20 mouse cellular contexts compared by ENCODE assay signal in genomic region chr14:47959366-47960280, GRCm38 (mm10).
DNase-seq lines count a peak whose midpoint lies in the region; ATAC-seq and TF ChIP-seq lines count a peak whose summit lies in the region.
"Had no signal": no experiment of that assay in that cellular context is flagged by ENCODE, and none has a peak within 500 bp of the region (broad histone marks: within the 10 kb centered on the region; RNA-seq: fewer than 3 reads in every experiment).

No protein-coding gene starts in this region.

- no peaks in the 10 kb centered on the region for H3K27me3 ChIP-seq in forebrain, embryonic 15.5 days
- H3K27me3 ChIP-seq in forebrain, embryonic 16.5 days (replicated peaks; ENCODE audit: control insufficient read depth, insufficient read depth, low read length): no peaks in the 10 kb centered on the region
- no peaks in the 10 kb centered on the region for H3K27me3 ChIP-seq in kidney, postnatal 0 days (ENCODE audit: insufficient read depth, low read length)
- H3K27me3 ChIP-seq: embryonic facial prominence, embryonic 13.5 days; heart, embryonic 13.5 days had no signal

- TF ChIP-seq CTCF in kidney, postnatal 0 days (IDR thresholded peaks at IDR 0.05; ENCODE audit: low read depth): no peak
- no peak for TF ChIP-seq CTCF in brain, embryonic 14.5 days (IDR thresholded peaks at IDR 0.05; ENCODE audit: borderline replicate concordance, extremely low read depth, insufficient read depth, insufficient read length)

- WGBS in forebrain, embryonic 15.5 days: 27% methylated on average over 12 of the region's 12 CpGs
- 25% methylated on average over 12 of the region's 12 CpGs for WGBS in forebrain, embryonic 16.5 days
- WGBS in kidney, postnatal 0 days: 29% methylated on average over 12 of the region's 12 CpGs

- H3K4me1 ChIP-seq in forebrain, embryonic 15.5 days: peaks cover 10% of the 10 kb centered on the region
- H3K4me1 ChIP-seq in forebrain, embryonic 16.5 days (replicated peaks; ENCODE audit: control insufficient read depth, insufficient read depth, low read length): peaks cover 7% of the 10 kb centered on the region
- no peaks in the 10 kb centered on the region for H3K4me1 ChIP-seq in kidney, postnatal 0 days (replicated peaks; ENCODE audit: insufficient read depth, low read length)
- H3K4me1 ChIP-seq: heart, embryonic 13.5 days; midbrain, embryonic 10.5 days had no signal

- H3K9ac ChIP-seq in forebrain, embryonic 15.5 days (replicated peaks): no peak overlapping the region
- no peak overlapping the region for H3K9ac ChIP-seq in forebrain, embryonic 16.5 days (replicated peaks; ENCODE audit: low read depth, low read length)
- H3K9ac ChIP-seq in kidney, postnatal 0 days (ENCODE audit: low read depth, low read length): no peak overlapping the region
- H3K9ac ChIP-seq: embryonic facial prominence, embryonic 13.5 days; heart, embryonic 13.5 days; lung, embryonic 14.5 days had no signal

- no peaks in the 10 kb centered on the region for H3K36me3 ChIP-seq in forebrain, embryonic 15.5 days
- H3K36me3 ChIP-seq in forebrain, embryonic 16.5 days (ENCODE audit: control insufficient read depth, insufficient read depth): no peaks in the 10 kb centered on the region
- H3K36me3 ChIP-seq in kidney, postnatal 0 days (ENCODE audit: insufficient read depth, low read length): no peaks in the 10 kb centered on the region
- H3K36me3 ChIP-seq: embryonic facial prominence, embryonic 13.5 days; heart, embryonic 13.5 days; limb, embryonic 10.5 days; midbrain, embryonic 10.5 days had no signal

- ATAC-seq in forebrain, embryonic 15.5 days (replicated peaks): peak; percentile 46; the same call in 1 of the 2 replicates
- no peak for ATAC-seq in forebrain, embryonic 16.5 days
- no peak for ATAC-seq in kidney, postnatal 0 days (replicated peaks; ENCODE audit: low FRiP score, low read depth)
- ATAC-seq: hindbrain, postnatal 0 days had no signal

- no peaks in the 10 kb centered on the region for H3K9me3 ChIP-seq in forebrain, embryonic 15.5 days
- H3K9me3 ChIP-seq in forebrain, embryonic 16.5 days (ENCODE audit: control insufficient read depth, low read length): no peaks in the 10 kb centered on the region
- H3K9me3 ChIP-seq in kidney, postnatal 0 days (replicated peaks; ENCODE audit: low read length): no peaks in the 10 kb centered on the region
- H3K9me3 ChIP-seq: embryonic facial prominence, embryonic 13.5 days; heart, embryonic 13.5 days; limb, embryonic 10.5 days; midbrain, embryonic 10.5 days had no signal

- no peak overlapping the region for H3K27ac ChIP-seq in forebrain, embryonic 15.5 days (replicated peaks)
- H3K27ac ChIP-seq in forebrain, embryonic 16.5 days (ENCODE audit: low read length): no peak overlapping the region
- H3K27ac ChIP-seq in kidney, postnatal 0 days: no peak overlapping the region
- H3K27ac ChIP-seq: embryonic facial prominence, embryonic 13.5 days; heart, embryonic 13.5 days; hindbrain, postnatal 0 days; left cerebral cortex, adult 2 months; limb, embryonic 10.5 days; midbrain, embryonic 10.5 days; stomach, postnatal 0 days had no signal

- no peak overlapping the region for H3K4me2 ChIP-seq in forebrain, embryonic 15.5 days (replicated peaks)
- no peak overlapping the region for H3K4me2 ChIP-seq in forebrain, embryonic 16.5 days (ENCODE audit: low read length)
- H3K4me2 ChIP-seq in kidney, postnatal 0 days (ENCODE audit: low read length): no peak overlapping the region
- H3K4me2 ChIP-seq: embryonic facial prominence, embryonic 13.5 days; heart, embryonic 13.5 days; liver, embryonic 11.5 days; lung, embryonic 14.5 days had no signal

- no peak for TF ChIP-seq POLR2A in brain, embryonic 14.5 days (IDR thresholded peaks at IDR 0.05; ENCODE audit: borderline replicate concordance, extremely low read depth, insufficient read depth, insufficient read length, poor library complexity, severe bottlenecking)

- peak; percentile 33 for DNase-seq in kidney, postnatal 0 days (ENCODE audit: low spot score)
- no peak for DNase-seq in kidney, postnatal 25 days
- peak; percentile 58 for DNase-seq in NIH3T3 (ENCODE audit: low read depth)
- peak; percentile 73 for DNase-seq in brain, embryonic 14.5 days (ENCODE audit: low read depth)
- DNase-seq in spleen, adult 18-20 months: no peak
- DNase-seq: cerebellum, adult 2 months; gastrocnemius, postnatal 10 days; heart, postnatal 4 days; lung, embryonic 14.5 days; thymus, postnatal 36 days had no signal

- H3K4me3 ChIP-seq in forebrain, embryonic 15.5 days: no peak overlapping the region
- no peak overlapping the region for H3K4me3 ChIP-seq in forebrain, embryonic 16.5 days (replicated peaks; ENCODE audit: low read length)
- no peak overlapping the region for H3K4me3 ChIP-seq in kidney, postnatal 0 days (replicated peaks; ENCODE audit: low read depth, low read length)
- H3K4me3 ChIP-seq: embryonic facial prominence, embryonic 13.5 days; heart, embryonic 13.5 days; left cerebral cortex, adult 2 months; limb, embryonic 10.5 days; midbrain, embryonic 10.5 days had no signal

Comparison
In these comparisons a context has a peak if more than half of its experiments do, and no peak if none do; other contexts are left out.
1. DNase-seq: peak in kidney, postnatal 0 days (single experiment), NIH3T3 (single experiment) and brain, embryonic 14.5 days (single experiment); none in kidney, postnatal 25 days (0 of 2) and spleen, adult 18-20 months (0 of 2).